Mouse (Mus musculus) midbrain, embryonic 10.5 days (tissue): ENCODE data around the gene Foxs1. TPM values are rescaled to one million over a fixed set of nuclear protein-coding genes. Genes with fewer than 3 reads are reported as not detected.

Experiments used
- DNase-seq: peaks from one replicate; pipeline ENCODE4 v3.0.0-alpha.2; 2017; ENCODE audit warnings: low spot score
- H3K27ac ChIP-seq: fragments of 300-500 bp; sonication (generic); replicated peaks from 2 replicates; pipeline ENCODE4 v1.5.1; 2016; ENCODE audit warnings: mild to moderate bottlenecking
- H3K27me3 ChIP-seq: fragments of 300-500 bp; sonication (generic); 2 replicates; pipeline ENCODE4 v1.6.1; 2016; ENCODE audit warnings: low read depth, mild to moderate bottlenecking; ENCODE audit not compliant: poor library complexity, severe bottlenecking
- H3K36me3 ChIP-seq: fragments of 300-500 bp; sonication (generic); 2 replicates; pipeline ENCODE4 v1.6.1; 2016; ENCODE audit warnings: mild to moderate bottlenecking, moderate library complexity
- H3K4me1 ChIP-seq: fragments of 300-500 bp; sonication (generic); 2 replicates; pipeline ENCODE4 v1.6.1; 2016
- H3K4me3 ChIP-seq: fragments of 300-500 bp; sonication (generic); 2 replicates; pipeline ENCODE4 v1.5.1; 2016; ENCODE audit warnings: mild to moderate bottlenecking, moderate library complexity
- H3K9me3 ChIP-seq: fragments of 300-500 bp; sonication (generic); replicated peaks from 2 replicates; pipeline ENCODE4 v1.6.1; 2016; ENCODE audit warnings: mild to moderate bottlenecking
- WGBS: fragments of 180-500 bp; shearing (Covaris S2); methylation state at CpG from one replicate; pipeline ENCODE4 v1.1.7; 2016; 5-methylcytosine and 5-hydroxymethylcytosine counted together
- polyA plus RNA-seq: library from polyadenylated mRNA; unstranded; fragments of >200 nt; fragmentation: Nextera tagmentation; extraction: Ambion mirVana; gene quantifications from 2 replicates; pipeline ENCODE4 v1.2.1, GENCODE M21; 2016

The Foxs1 gene
- polyA plus RNA-seq, 1 experiment from 2014 or later = 0.58 TPM

- no peak for DNase-seq
- peaks cover 25% of the 10 kb centered on the region for H3K27me3 ChIP-seq
- H3K9me3 ChIP-seq = no peaks in the 10 kb centered on the region
- WGBS = 55% methylated on average over 14 of the region's 14 CpGs
- no peaks in the 10 kb centered on the region for H3K36me3 ChIP-seq
- H3K4me3 ChIP-seq = no peak overlapping the region
- peaks cover 38% of the 10 kb centered on the region for H3K4me1 ChIP-seq
- no peak overlapping the region; the same call in 1 of the 2 replicates for H3K27ac ChIP-seq
These were observed 25.7 kb downstream of the Foxs1 start for GRCm38 (mm10) chr2:152907114-152907943.

- Histone ChIP-seq H3K27ac (no peak overlapping the region), H3K4me1 (peaks cover 47% of the 10 kb centered on the region), H3K4me3 (no peak overlapping the region), H3K27me3 (peaks cover 16% of the 10 kb centered on the region), H3K9me3 (no peaks in the 10 kb centered on the region), H3K36me3 (no peaks in the 10 kb centered on the region)
- WGBS = 69% methylated on average over 9 of the region's 9 CpGs
- DNase-seq = no peak
These were observed 26.6 kb downstream of the Foxs1 start for GRCm38 (mm10) chr2:152906274-152907037.

- no peak overlapping the region for H3K4me3 ChIP-seq
- H3K9me3 ChIP-seq = no peaks in the 10 kb centered on the region
- 68% methylated on average over 11 of the region's 11 CpGs for WGBS
- peaks cover 45% of the 10 kb centered on the region for H3K4me1 ChIP-seq
- no peak overlapping the region for H3K27ac ChIP-seq
- H3K36me3 ChIP-seq = no peaks in the 10 kb centered on the region
- no peak for DNase-seq
- H3K27me3 ChIP-seq = peaks cover 4% of the 10 kb centered on the region; the same call in 1 of the 2 replicates
These were observed 27.8 kb downstream of the Foxs1 start for GRCm38 (mm10) chr2:152905036-152905829.

- Histone ChIP-seq H3K27me3 (0 out of 2 replicates have a peak, but pooled peaks cover 2% of the 10 kb centered on the region), H3K4me3 (no peak overlapping the region), H3K9me3 (no peaks in the 10 kb centered on the region), H3K4me1 (peaks cover 45% of the 10 kb centered on the region), H3K36me3 (peaks cover 7% of the 10 kb centered on the region; the same call in 1 of the 2 replicates), H3K27ac (no peak overlapping the region)
- no peak for DNase-seq
- WGBS = 77% methylated on average over 5 of the region's 5 CpGs
These were observed 28.8 kb downstream of the Foxs1 start for GRCm38 (mm10) chr2:152904127-152904643.

GRCm38 (mm10) chr2:152903586-152903985 lies 29.4 kb downstream of the Foxs1 start:
- Histone ChIP-seq H3K9me3 (no peaks in the 10 kb centered on the region), H3K27ac (no peak overlapping the region)
- 89% methylated on average over 4 of the region's 4 CpGs for WGBS

GRCm38 (mm10) chr2:152902658-152903057 lies 30.4 kb downstream of the Foxs1 start:
- 0 out of 2 replicates have a peak, but pooled peaks cover 2% of the 10 kb centered on the region for H3K27me3 ChIP-seq
- peaks cover 44% of the 10 kb centered on the region for H3K4me1 ChIP-seq
- no peaks in the 10 kb centered on the region for H3K9me3 ChIP-seq
- WGBS = 21% methylated on average over 3 of the region's 3 CpGs
- H3K36me3 ChIP-seq = peaks cover 7% of the 10 kb centered on the region; the same call in 1 of the 2 replicates
- H3K27ac ChIP-seq = no peak overlapping the region
- DNase-seq = no peak
- H3K4me3 ChIP-seq = no peak overlapping the region

More at GRCm38 (mm10) chr2:152903586-152903985, 29.4 kb downstream of the Foxs1 start:
- H3K4me3 ChIP-seq = no peak overlapping the region
- H3K27me3 ChIP-seq = 0 out of 2 replicates have a peak, but pooled peaks cover 2% of the 10 kb centered on the region
- no peak for DNase-seq
- H3K4me1 ChIP-seq = peaks cover 45% of the 10 kb centered on the region
- H3K36me3 ChIP-seq = peaks cover 7% of the 10 kb centered on the region; the same call in 1 of the 2 replicates

GRCm38 (mm10) chr2:152901296-152901695 lies 31.7 kb downstream of the Foxs1 start:
- H3K36me3 ChIP-seq = peaks cover 10% of the 10 kb centered on the region
- DNase-seq = no peak
- H3K9me3 ChIP-seq = no peaks in the 10 kb centered on the region
- 0 out of 2 replicates have a peak, but pooled peaks cover 2% of the 10 kb centered on the region for H3K27me3 ChIP-seq
- WGBS = 92% methylated on average over 15 of the region's 15 CpGs
- peaks cover 32% of the 10 kb centered on the region for H3K4me1 ChIP-seq
- H3K4me3 ChIP-seq = no peak overlapping the region
- no peak overlapping the region for H3K27ac ChIP-seq

GRCm38 (mm10) chr2:152899011-152899410 lies 34.0 kb downstream of the Foxs1 start:
- WGBS = 75% methylated on average over 6 of the region's 6 CpGs
- H3K27me3 ChIP-seq = 0 out of 2 replicates have a peak, but pooled peaks cover 2% of the 10 kb centered on the region
- H3K4me1 ChIP-seq = peaks cover 20% of the 10 kb centered on the region
- no peak overlapping the region for H3K4me3 ChIP-seq
- H3K9me3 ChIP-seq = no peaks in the 10 kb centered on the region
- DNase-seq = no peak
- no peak overlapping the region for H3K27ac ChIP-seq
- peaks cover 33% of the 10 kb centered on the region for H3K36me3 ChIP-seq

- peaks cover 54% of the 10 kb centered on the region for H3K36me3 ChIP-seq
- 96% methylated on average over 3 of the region's 3 CpGs for WGBS
These were observed 36.1 kb downstream of the Foxs1 start for GRCm38 (mm10) chr2:152896926-152897325.

GRCm38 (mm10) chr2:152895834-152896233 lies 37.2 kb downstream of the Foxs1 start:
- no peak overlapping the region for H3K27ac ChIP-seq
- no peaks in the 10 kb centered on the region for H3K27me3 ChIP-seq
- 93% methylated on average over 9 of the region's 9 CpGs for WGBS
- no peak overlapping the region for H3K4me3 ChIP-seq
- H3K9me3 ChIP-seq = no peaks in the 10 kb centered on the region
- no peaks in the 10 kb centered on the region for H3K4me1 ChIP-seq
- H3K36me3 ChIP-seq = peaks cover 65% of the 10 kb centered on the region
- DNase-seq = no peak

More at GRCm38 (mm10) chr2:152896926-152897325, 36.1 kb downstream of the Foxs1 start:
- no peaks in the 10 kb centered on the region for H3K27me3 ChIP-seq
- DNase-seq = no peak
- no peak overlapping the region for H3K4me3 ChIP-seq
- H3K9me3 ChIP-seq = no peaks in the 10 kb centered on the region
- no peak overlapping the region for H3K27ac ChIP-seq
- peaks cover 9% of the 10 kb centered on the region for H3K4me1 ChIP-seq

GRCm38 (mm10) chr2:152888774-152889173 lies 44.2 kb downstream of the Foxs1 start:
- Histone ChIP-seq H3K9me3 (no peaks in the 10 kb centered on the region), H3K36me3 (peaks cover 97% of the 10 kb centered on the region), H3K27ac (no peak overlapping the region), H3K4me1 (no peaks in the 10 kb centered on the region), H3K27me3 (no peaks in the 10 kb centered on the region), H3K4me3 (no peak overlapping the region)
- no peak for DNase-seq
- 92% methylated on average over 5 of the region's 5 CpGs for WGBS

GRCm38 (mm10) chr2:152887230-152887629 lies 45.8 kb downstream of the Foxs1 start:
- peaks cover 97% of the 10 kb centered on the region for H3K36me3 ChIP-seq
- 91% methylated on average over 3 of the region's 3 CpGs for WGBS

More at GRCm38 (mm10) chr2:152887230-152887629, 45.8 kb downstream of the Foxs1 start:
- Histone ChIP-seq H3K4me1 (no peaks in the 10 kb centered on the region), H3K9me3 (no peaks in the 10 kb centered on the region), H3K27me3 (no peaks in the 10 kb centered on the region), H3K27ac (no peak overlapping the region), H3K4me3 (no peak overlapping the region)
- no peak for DNase-seq
